Mouse (Mus musculus): ENCODE data around the gene Midn. TPM values are rescaled to one million over a fixed set of nuclear protein-coding genes. Genes with fewer than 3 reads are reported as not detected.
A peak's percentile ranks its signal among the peaks of the same experiment; 100 is the strongest.

The Midn gene
- polyA plus RNA-seq, 1 experiment from 2014 or later, result 42.1 TPM

GRCm38 (mm10) chr10:80115944-80116335, 32.1 kb upstream of the Midn start:
- ATAC-seq (ENCODE audit: low FRiP score), result peak; percentile 18; the same call in 1 of the 2 replicates
- WGBS, result under 1% methylated on average over 57 of the region's 63 CpGs
- no peaks in the 10 kb centered on the region for H3K27me3 ChIP-seq
- H3K9me3 ChIP-seq (replicated peaks), result no peaks in the 10 kb centered on the region
- H3K9ac ChIP-seq, result peak overlapping the region; percentile 91
- H3K4me2 ChIP-seq (replicated peaks), result peak overlapping the region; percentile 99
- peaks cover 25% of the 10 kb centered on the region for H3K36me3 ChIP-seq
- peak overlapping the region; percentile 79 for H3K27ac ChIP-seq
- peaks cover 38% of the 10 kb centered on the region for H3K4me1 ChIP-seq
- peak overlapping the region; percentile 94 for H3K4me3 ChIP-seq

DNA sequence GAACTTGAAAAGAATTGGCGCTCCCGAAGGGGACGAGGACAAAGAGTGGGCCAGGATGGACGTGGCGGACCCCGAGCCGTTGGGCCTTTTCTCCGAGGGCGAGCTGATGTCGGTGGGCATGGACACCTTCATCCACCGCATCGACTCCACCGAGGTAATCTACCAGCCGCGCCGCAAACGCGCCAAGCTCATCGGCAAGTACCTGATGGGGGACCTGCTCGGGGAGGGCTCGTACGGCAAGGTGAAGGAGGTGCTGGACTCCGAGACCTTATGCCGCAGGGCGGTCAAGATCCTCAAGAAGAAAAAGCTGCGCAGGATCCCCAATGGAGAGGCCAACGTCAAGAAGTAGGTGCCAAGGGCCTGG, 31.5 kb upstream of the Midn start:
- no peaks in the 10 kb centered on the region for H3K9me3 ChIP-seq (replicated peaks)
- H3K27ac ChIP-seq, result peak overlapping the region; percentile 79; the same call in 1 of the 2 replicates
- H3K4me2 ChIP-seq (replicated peaks), result peak overlapping the region; percentile 99
- no peak for ATAC-seq (ENCODE audit: low FRiP score)
- H3K4me1 ChIP-seq, result peaks cover 38% of the 10 kb centered on the region
- H3K9ac ChIP-seq, result peak overlapping the region; percentile 91
- no peaks in the 10 kb centered on the region for H3K27me3 ChIP-seq
- H3K36me3 ChIP-seq, result peaks cover 29% of the 10 kb centered on the region
- under 1% methylated on average over 27 of the region's 27 CpGs for WGBS
- H3K4me3 ChIP-seq, result peak overlapping the region; percentile 94

- ATAC-seq (ENCODE audit: low FRiP score), result no peak
- no peaks in the 10 kb centered on the region for H3K9me3 ChIP-seq (replicated peaks)
- peak overlapping the region; percentile 50 for H3K27ac ChIP-seq
- no peaks in the 10 kb centered on the region for H3K27me3 ChIP-seq
- peaks cover 34% of the 10 kb centered on the region for H3K36me3 ChIP-seq
- peak overlapping the region; percentile 94 for H3K4me3 ChIP-seq
- H3K4me2 ChIP-seq (replicated peaks), result peak overlapping the region; percentile 99
- peak overlapping the region; percentile 91 for H3K9ac ChIP-seq
- 7% methylated on average over 30 of the region's 30 CpGs for WGBS
- H3K4me1 ChIP-seq, result peaks cover 38% of the 10 kb centered on the region
Observed at GRCm38 (mm10) chr10:80116927-80117691, 31.0 kb upstream of the Midn start.

DNA sequence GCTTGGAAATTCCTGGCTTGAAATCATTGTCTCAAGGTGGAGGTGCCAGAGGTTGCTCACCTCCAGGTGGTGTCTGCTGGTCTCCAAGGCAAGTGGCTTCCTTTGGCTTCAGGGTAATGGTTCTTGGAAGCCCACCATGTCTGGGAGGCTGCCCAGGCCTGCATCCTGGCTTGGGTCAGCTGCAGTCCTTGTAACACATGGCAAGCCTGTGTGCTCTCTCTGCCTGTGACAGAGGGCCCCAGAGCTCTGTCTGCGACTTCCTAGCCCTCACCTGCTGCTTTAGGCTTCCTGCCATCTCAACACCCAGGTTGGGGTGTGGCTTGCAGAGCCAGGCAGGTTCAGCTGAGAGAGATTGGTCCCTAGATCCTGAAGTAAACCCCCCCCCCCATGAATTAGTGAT, 30.3 kb upstream of the Midn start:
- no peaks in the 10 kb centered on the region for H3K9me3 ChIP-seq (replicated peaks)
- peaks cover 36% of the 10 kb centered on the region for H3K36me3 ChIP-seq
- peaks cover 38% of the 10 kb centered on the region for H3K4me1 ChIP-seq
- peak overlapping the region; percentile 91 for H3K9ac ChIP-seq
- H3K4me3 ChIP-seq, result peak overlapping the region; percentile 94
- no peaks in the 10 kb centered on the region for H3K27me3 ChIP-seq
- 81% methylated on average over 1 of the region's 1 CpGs for WGBS
- peak overlapping the region; percentile 99 for H3K4me2 ChIP-seq (replicated peaks)
- ATAC-seq (ENCODE audit: low FRiP score), result no peak
- H3K27ac ChIP-seq, result peak overlapping the region; percentile 50; the same call in 1 of the 2 replicates

- no peak for ATAC-seq (ENCODE audit: low FRiP score)
- no peaks in the 10 kb centered on the region for H3K9me3 ChIP-seq (replicated peaks)
- H3K4me1 ChIP-seq, result peaks cover 38% of the 10 kb centered on the region
- H3K9ac ChIP-seq, result peak overlapping the region; percentile 91
- peak overlapping the region; percentile 63; the same call in 1 of the 2 replicates for H3K27ac ChIP-seq
- H3K36me3 ChIP-seq, result peaks cover 40% of the 10 kb centered on the region
- peak overlapping the region; percentile 99 for H3K4me2 ChIP-seq (replicated peaks)
- peak overlapping the region; percentile 94 for H3K4me3 ChIP-seq
- 58% methylated on average over 6 of the region's 6 CpGs for WGBS
- H3K27me3 ChIP-seq, result no peaks in the 10 kb centered on the region
Observed at GRCm38 (mm10) chr10:80118552-80118951, 29.5 kb upstream of the Midn start.

- Histone ChIP-seq H3K4me1 (peaks cover 33% of the 10 kb centered on the region), H3K4me2 (replicated peaks) (no peak overlapping the region), H3K27ac (no peak overlapping the region), H3K27me3 (no peaks in the 10 kb centered on the region), H3K4me3 (no peak overlapping the region), H3K36me3 (peaks cover 56% of the 10 kb centered on the region), H3K9me3 (replicated peaks) (no peaks in the 10 kb centered on the region), H3K9ac (no peak overlapping the region)
- WGBS, result 82% methylated on average over 2 of the region's 2 CpGs
- ATAC-seq (ENCODE audit: low FRiP score), result no peak
Observed at GRCm38 (mm10) chr10:80120146-80120545, 27.9 kb upstream of the Midn start.

DNA sequence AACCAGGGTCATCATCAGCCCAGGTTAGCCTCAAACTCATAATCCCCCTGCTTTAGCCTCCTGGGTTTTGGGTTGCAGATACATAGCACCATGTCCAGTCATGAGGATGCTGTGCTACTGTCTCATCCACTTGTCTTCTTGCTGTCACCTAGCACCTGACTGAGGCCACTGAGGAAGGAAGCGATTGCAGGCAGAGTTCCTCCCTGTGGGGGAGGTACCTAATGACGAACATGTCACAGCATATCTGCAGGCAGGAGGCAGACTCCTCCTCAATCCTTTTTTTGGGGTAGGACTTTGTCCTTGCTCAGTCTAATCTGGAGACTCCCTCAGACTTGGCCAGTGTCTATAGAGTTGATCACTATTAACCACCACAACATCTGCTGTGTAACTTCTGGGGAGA, 26.4 kb upstream of the Midn start:
- H3K36me3 ChIP-seq, result peaks cover 71% of the 10 kb centered on the region
- 95% methylated on average over 2 of the region's 2 CpGs for WGBS

DNA sequence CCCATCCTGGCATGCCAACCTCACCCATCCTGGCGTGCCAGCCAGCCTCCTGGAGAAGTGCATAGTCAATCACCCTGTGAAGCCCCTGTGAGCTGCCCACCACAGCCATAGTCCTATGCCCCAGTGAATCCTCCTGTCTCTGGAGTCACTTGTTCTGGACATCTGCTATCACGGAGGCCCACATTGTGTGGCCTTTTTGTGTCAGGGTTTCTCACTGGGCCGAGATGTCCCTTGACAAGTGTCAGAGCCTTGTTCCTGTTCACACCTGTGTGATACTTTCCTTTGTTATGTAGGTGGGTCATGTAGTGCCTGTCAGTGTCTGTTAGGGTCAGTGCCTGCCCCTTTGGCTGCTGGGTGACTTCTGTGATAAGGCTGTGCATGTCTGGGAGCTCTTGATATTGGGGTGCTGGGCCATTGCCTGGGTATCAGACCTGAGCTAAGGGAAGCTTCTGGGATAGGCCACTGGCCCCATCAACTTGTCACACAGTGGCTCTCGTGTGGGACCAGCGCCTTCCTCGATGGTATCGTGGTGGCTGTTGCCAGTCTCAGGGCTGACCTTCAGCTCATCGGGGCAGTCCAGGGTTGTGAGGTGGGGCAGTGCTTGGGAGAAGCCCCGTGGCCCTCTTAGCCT, 24.0 kb upstream of the Midn start:
- Histone ChIP-seq H3K4me2 (replicated peaks) (no peak overlapping the region), H3K4me3 (no peak overlapping the region), H3K9me3 (replicated peaks) (no peaks in the 10 kb centered on the region), H3K4me1 (peaks cover 9% of the 10 kb centered on the region), H3K27ac (no peak overlapping the region), H3K36me3 (peaks cover 84% of the 10 kb centered on the region), H3K9ac (no peak overlapping the region), H3K27me3 (no peaks in the 10 kb centered on the region)
- 92% methylated on average over 9 of the region's 9 CpGs for WGBS
- no peak for ATAC-seq (ENCODE audit: low FRiP score)

More for the DNA sequence above, 26.4 kb upstream of the Midn start:
- H3K4me2 ChIP-seq (replicated peaks), result no peak overlapping the region
- no peak overlapping the region for H3K4me3 ChIP-seq
- no peak for ATAC-seq (ENCODE audit: low FRiP score)
- H3K4me1 ChIP-seq, result peaks cover 33% of the 10 kb centered on the region
- no peak overlapping the region for H3K27ac ChIP-seq
- H3K9me3 ChIP-seq (replicated peaks), result no peaks in the 10 kb centered on the region
- no peaks in the 10 kb centered on the region for H3K27me3 ChIP-seq
- H3K9ac ChIP-seq, result no peak overlapping the region

DNA sequence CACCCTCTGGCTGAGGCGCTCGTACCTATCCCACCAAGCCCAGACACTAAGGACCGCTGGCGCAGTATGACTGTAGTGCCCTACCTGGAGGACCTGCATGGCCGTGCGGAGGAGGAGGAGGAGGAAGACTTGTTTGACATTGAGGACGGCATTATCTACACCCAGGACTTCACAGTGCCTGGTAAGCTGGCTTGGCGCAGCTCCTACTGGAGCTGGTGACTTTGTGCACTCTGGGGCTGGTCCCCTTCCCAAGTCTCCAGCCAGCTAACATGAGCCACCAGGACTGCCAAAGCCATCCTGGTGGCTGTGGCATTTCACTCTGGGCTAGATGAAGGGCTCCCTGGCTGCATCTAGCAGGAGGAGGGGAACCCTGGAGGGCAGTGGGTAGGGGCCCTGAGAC, 20.2 kb upstream of the Midn start:
- H3K4me2 ChIP-seq (replicated peaks), result no peak overlapping the region
- WGBS, result 95% methylated on average over 8 of the region's 8 CpGs

DNA sequence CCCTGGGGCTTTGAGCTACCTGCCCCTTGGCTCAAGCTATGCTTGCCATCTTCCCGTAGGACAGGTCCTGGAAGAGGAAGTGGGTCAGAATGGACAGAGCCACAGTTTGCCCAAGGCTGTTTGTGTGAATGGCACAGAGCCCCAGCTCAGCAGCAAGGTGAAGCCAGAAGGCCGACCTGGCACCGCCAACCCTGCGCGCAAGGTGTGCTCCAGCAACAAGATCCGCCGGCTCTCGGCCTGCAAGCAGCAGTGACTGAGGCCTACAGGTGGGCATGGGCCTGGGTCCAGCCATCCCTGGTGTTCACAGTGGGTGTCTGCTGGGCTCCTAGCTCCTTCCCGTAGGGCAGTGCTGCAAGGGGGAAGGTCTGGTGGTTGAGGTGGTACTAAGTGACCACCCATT, 18.2 kb upstream of the Midn start:
- Histone ChIP-seq H3K4me3 (no peak overlapping the region), H3K4me1 (peaks cover 16% of the 10 kb centered on the region), H3K27ac (no peak overlapping the region), H3K36me3 (peaks cover 93% of the 10 kb centered on the region), H3K27me3 (peaks cover 16% of the 10 kb centered on the region; the same call in 1 of the 2 replicates), H3K9ac (0 out of 2 replicates have a peak overlapping the region, but pooled peaks have one; percentile 8), H3K9me3 (replicated peaks) (no peaks in the 10 kb centered on the region), H3K4me2 (replicated peaks) (no peak overlapping the region)
- no peak for ATAC-seq (ENCODE audit: low FRiP score)
- WGBS, result 94% methylated on average over 9 of the region's 9 CpGs

More for the DNA sequence above, 20.2 kb upstream of the Midn start:
- H3K27ac ChIP-seq, result no peak overlapping the region; the same call in 1 of the 2 replicates
- H3K4me3 ChIP-seq, result no peak overlapping the region
- H3K9me3 ChIP-seq (replicated peaks), result no peaks in the 10 kb centered on the region
- ATAC-seq (ENCODE audit: low FRiP score), result no peak
- H3K9ac ChIP-seq, result 0 out of 2 replicates have a peak overlapping the region, but pooled peaks have one; percentile 20
- H3K27me3 ChIP-seq, result peaks cover 9% of the 10 kb centered on the region; the same call in 1 of the 2 replicates
- peaks cover 16% of the 10 kb centered on the region for H3K4me1 ChIP-seq
- peaks cover 91% of the 10 kb centered on the region for H3K36me3 ChIP-seq

DNA sequence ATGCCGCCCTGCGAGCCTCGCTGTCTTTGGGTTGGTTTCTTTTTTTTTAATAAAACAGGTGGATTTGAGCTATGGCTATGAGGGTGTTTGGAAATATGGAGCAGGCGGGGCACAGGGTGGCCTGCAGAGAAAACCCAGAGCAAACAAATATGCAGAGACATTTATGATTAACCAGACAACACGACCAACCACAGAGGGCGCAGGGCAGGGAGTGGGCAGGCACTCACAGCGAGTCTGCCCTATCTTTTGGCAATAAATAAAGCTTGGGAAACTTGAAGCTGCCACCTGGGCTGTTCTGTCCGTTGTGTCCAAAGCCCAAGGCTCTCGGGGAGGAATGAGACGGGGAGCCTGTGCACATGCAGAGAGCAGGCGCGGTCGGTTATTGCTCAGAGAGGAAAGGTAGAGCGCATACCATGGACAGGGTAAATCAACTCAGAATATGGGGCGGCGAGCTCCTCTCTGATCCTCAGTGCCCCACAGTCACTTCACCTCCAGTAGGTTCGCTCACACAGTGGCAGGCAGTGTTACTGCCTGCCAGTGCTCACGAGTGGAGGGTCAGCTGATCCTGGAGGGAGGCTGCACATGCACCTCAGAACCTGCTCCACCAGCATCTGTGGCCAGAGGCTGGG, 17.6 kb upstream of the Midn start:
- H3K36me3 ChIP-seq, result peaks cover 93% of the 10 kb centered on the region

GRCm38 (mm10) chr10:80131316-80131951, 16.6 kb upstream of the Midn start:
- no peak overlapping the region for H3K27ac ChIP-seq
- 0 out of 2 replicates have a peak, but pooled peaks have one; percentile 38 for ATAC-seq (ENCODE audit: low FRiP score)

More for the DNA sequence above, 17.6 kb upstream of the Midn start:
- peaks cover 23% of the 10 kb centered on the region for H3K27me3 ChIP-seq
- no peaks in the 10 kb centered on the region for H3K9me3 ChIP-seq (replicated peaks)
- 87% methylated on average over 18 of the region's 18 CpGs for WGBS
- H3K9ac ChIP-seq, result no peak overlapping the region
- no peak for ATAC-seq (ENCODE audit: low FRiP score)
- no peak overlapping the region for H3K27ac ChIP-seq
- peaks cover 16% of the 10 kb centered on the region for H3K4me1 ChIP-seq
- no peak overlapping the region for H3K4me3 ChIP-seq
- no peak overlapping the region for H3K4me2 ChIP-seq (replicated peaks)

More at GRCm38 (mm10) chr10:80131316-80131951, 16.6 kb upstream of the Midn start:
- Histone ChIP-seq H3K9me3 (replicated peaks) (no peaks in the 10 kb centered on the region), H3K4me3 (peak overlapping the region; percentile 16), H3K4me1 (peaks cover 20% of the 10 kb centered on the region), H3K9ac (peak overlapping the region; percentile 15; the same call in 1 of the 2 replicates), H3K27me3 (peaks cover 32% of the 10 kb centered on the region), H3K4me2 (replicated peaks) (peak overlapping the region; percentile 38), H3K36me3 (peaks cover 93% of the 10 kb centered on the region)
- 13% methylated on average over 55 of the region's 55 CpGs for WGBS
